Mouse (Mus musculus) liver, embryonic 12.5 days (tissue): ENCODE measurements at regions not wholly inside any gene's neighbourhood (a gene's known extent, or its start where the extent isn't known, plus 50 kb on each side); places are given as distances from the start of the nearest gene placed in this dataset.

ENCODE experiments used
- ATAC-seq: fragments of 200-750 bp; cut with Nextera tagmentation; 2 replicates; pipeline ENCODE4 v1.8.0; 2017; ENCODE audit warnings: moderate number of reproducible peaks, mild to moderate bottlenecking, moderate library complexity
- H3K27ac ChIP-seq: fragments of 300-500 bp; sonication (generic); 2 replicates; pipeline ENCODE4 v1.5.1; 2016; ENCODE audit warnings: mild to moderate bottlenecking
- H3K27me3 ChIP-seq: fragments of 300-500 bp; sonication (generic); replicated peaks from 2 replicates; pipeline ENCODE4 v1.6.1; 2016; ENCODE audit warnings: mild to moderate bottlenecking, moderate library complexity
- H3K36me3 ChIP-seq: fragments of 300-500 bp; sonication (generic); 2 replicates; pipeline ENCODE4 v1.6.1; 2016; ENCODE audit warnings: mild to moderate bottlenecking, moderate library complexity
- H3K4me1 ChIP-seq: fragments of 300-500 bp; sonication (generic); 2 replicates; pipeline ENCODE4 v1.6.1; 2016
- H3K4me2 ChIP-seq: fragments of 300-500 bp; sonication (generic); 2 replicates; pipeline ENCODE4 v1.6.1; 2016; ENCODE audit warnings: mild to moderate bottlenecking, moderate library complexity
- H3K4me3 ChIP-seq: fragments of 300-500 bp; sonication (generic); 2 replicates; pipeline ENCODE4 v1.5.1; 2016; ENCODE audit warnings: mild to moderate bottlenecking, moderate library complexity
- H3K9ac ChIP-seq: fragments of 300-500 bp; sonication (generic); 2 replicates; pipeline ENCODE4 v1.6.1; 2016; ENCODE audit warnings: mild to moderate bottlenecking, moderate library complexity
- H3K9me3 ChIP-seq: fragments of 300-500 bp; sonication (generic); replicated peaks from 2 replicates; pipeline ENCODE4 v1.6.1; 2016; ENCODE audit warnings: mild to moderate bottlenecking, moderate library complexity
- WGBS: fragments of 180-500 bp; shearing (Covaris S2); methylation state at CpG from one replicate; pipeline ENCODE4 v1.1.7; 2016; ENCODE audit not compliant: insufficient replicate concordance; 5-methylcytosine and 5-hydroxymethylcytosine counted together

GRCm38 (mm10) chr4:56008287-56008686 is 476.0 kb upstream of the Klf4 start:
- no peak for ATAC-seq
- Histone ChIP-seq H3K27me3 (no peaks in the 10 kb centered on the region), H3K4me3 (no peak overlapping the region), H3K4me1 (no peaks in the 10 kb centered on the region), H3K36me3 (no peaks in the 10 kb centered on the region), H3K9ac (no peak overlapping the region), H3K4me2 (no peak overlapping the region), H3K27ac (no peak overlapping the region), H3K9me3 (no peaks in the 10 kb centered on the region)
- WGBS, result 20% methylated on average over 2 of the region's 2 CpGs

GRCm38 (mm10) chr4:56004227-56004626 is 472.0 kb upstream of the Klf4 start:
- Histone ChIP-seq H3K4me3 (no peak overlapping the region), H3K9ac (no peak overlapping the region), H3K36me3 (no peaks in the 10 kb centered on the region), H3K4me2 (no peak overlapping the region), H3K9me3 (no peaks in the 10 kb centered on the region), H3K4me1 (no peaks in the 10 kb centered on the region), H3K27me3 (no peaks in the 10 kb centered on the region), H3K27ac (no peak overlapping the region)
- no peak for ATAC-seq
- WGBS, result 64% methylated on average over 5 of the region's 5 CpGs

GRCm38 (mm10) chr4:56001312-56001731 is 469.1 kb upstream of the Klf4 start:
- Histone ChIP-seq H3K27ac (no peak overlapping the region), H3K4me3 (no peak overlapping the region), H3K9ac (no peak overlapping the region), H3K27me3 (no peaks in the 10 kb centered on the region), H3K4me2 (no peak overlapping the region), H3K9me3 (no peaks in the 10 kb centered on the region), H3K36me3 (no peaks in the 10 kb centered on the region), H3K4me1 (no peaks in the 10 kb centered on the region)
- no peak for ATAC-seq
- 68% methylated on average over 3 of the region's 3 CpGs for WGBS

GRCm38 (mm10) chr4:55984026-55984425 is 451.8 kb upstream of the Klf4 start:
- H3K9ac ChIP-seq, result no peak overlapping the region
- no peaks in the 10 kb centered on the region for H3K4me1 ChIP-seq
- H3K4me2 ChIP-seq, result no peak overlapping the region
- no peaks in the 10 kb centered on the region for H3K9me3 ChIP-seq
- H3K4me3 ChIP-seq, result no peak overlapping the region
- no peak overlapping the region for H3K27ac ChIP-seq
- no peaks in the 10 kb centered on the region for H3K36me3 ChIP-seq
- no peaks in the 10 kb centered on the region for H3K27me3 ChIP-seq
- no peak for ATAC-seq

- Histone ChIP-seq H3K4me1 (no peaks in the 10 kb centered on the region), H3K9ac (no peak overlapping the region), H3K27me3 (no peaks in the 10 kb centered on the region), H3K4me2 (no peak overlapping the region), H3K36me3 (no peaks in the 10 kb centered on the region), H3K4me3 (no peak overlapping the region), H3K9me3 (0 out of 2 replicates have a peak, but pooled peaks cover 4% of the 10 kb centered on the region), H3K27ac (no peak overlapping the region)
- no peak for ATAC-seq
- WGBS, result 57% methylated on average over 4 of the region's 4 CpGs
Measured at GRCm38 (mm10) chr4:55978539-55978938, 446.3 kb upstream of the Klf4 start.

- Histone ChIP-seq H3K27ac (no peak overlapping the region), H3K27me3 (no peaks in the 10 kb centered on the region), H3K9ac (no peak overlapping the region), H3K4me2 (no peak overlapping the region), H3K9me3 (0 out of 2 replicates have a peak, but pooled peaks cover 4% of the 10 kb centered on the region), H3K4me1 (no peaks in the 10 kb centered on the region), H3K4me3 (no peak overlapping the region), H3K36me3 (no peaks in the 10 kb centered on the region)
- 72% methylated on average over 2 of the region's 2 CpGs for WGBS
- no peak for ATAC-seq
Measured at GRCm38 (mm10) chr4:55976265-55976664, 444.0 kb upstream of the Klf4 start.

GRCm38 (mm10) chr4:55973706-55974105 is 441.4 kb upstream of the Klf4 start:
- no peak overlapping the region for H3K4me2 ChIP-seq
- no peak overlapping the region for H3K9ac ChIP-seq
- 70% methylated on average over 1 of the region's 1 CpGs for WGBS
- H3K9me3 ChIP-seq, result 0 out of 2 replicates have a peak, but pooled peaks cover 4% of the 10 kb centered on the region
- H3K4me1 ChIP-seq, result no peaks in the 10 kb centered on the region
- H3K36me3 ChIP-seq, result no peaks in the 10 kb centered on the region
- H3K27me3 ChIP-seq, result no peaks in the 10 kb centered on the region
- no peak overlapping the region for H3K27ac ChIP-seq
- no peak overlapping the region for H3K4me3 ChIP-seq
- no peak for ATAC-seq

- Histone ChIP-seq H3K4me1 (no peaks in the 10 kb centered on the region), H3K4me3 (no peak overlapping the region), H3K9ac (no peak overlapping the region), H3K27ac (no peak overlapping the region), H3K27me3 (no peaks in the 10 kb centered on the region), H3K4me2 (no peak overlapping the region), H3K36me3 (no peaks in the 10 kb centered on the region), H3K9me3 (no peaks in the 10 kb centered on the region)
- no peak for ATAC-seq
- WGBS, result 71% methylated on average over 7 of the region's 7 CpGs
Measured at GRCm38 (mm10) chr4:55972235-55972819, 440.1 kb upstream of the Klf4 start.

GRCm38 (mm10) chr4:55960063-55960462 is 427.8 kb upstream of the Klf4 start:
- H3K4me1 ChIP-seq, result no peaks in the 10 kb centered on the region
- H3K9me3 ChIP-seq, result no peaks in the 10 kb centered on the region
- H3K27ac ChIP-seq, result no peak overlapping the region
- H3K4me3 ChIP-seq, result no peak overlapping the region
- no peak overlapping the region for H3K9ac ChIP-seq
- no peaks in the 10 kb centered on the region for H3K27me3 ChIP-seq
- no peaks in the 10 kb centered on the region for H3K36me3 ChIP-seq
- no peak overlapping the region for H3K4me2 ChIP-seq
- ATAC-seq, result no peak
- 22% methylated on average over 1 of the region's 1 CpGs for WGBS

GRCm38 (mm10) chr4:55953701-55954100 is 421.4 kb upstream of the Klf4 start:
- 88% methylated on average over 1 of the region's 1 CpGs for WGBS
- Histone ChIP-seq H3K9ac (no peak overlapping the region), H3K36me3 (no peaks in the 10 kb centered on the region), H3K9me3 (no peaks in the 10 kb centered on the region), H3K4me2 (no peak overlapping the region), H3K4me1 (no peaks in the 10 kb centered on the region), H3K27ac (no peak overlapping the region), H3K27me3 (no peaks in the 10 kb centered on the region), H3K4me3 (no peak overlapping the region)
- ATAC-seq, result no peak

- 58% methylated on average over 3 of the region's 3 CpGs for WGBS
- H3K27me3 ChIP-seq, result no peaks in the 10 kb centered on the region
- H3K9me3 ChIP-seq, result no peaks in the 10 kb centered on the region
- no peak overlapping the region for H3K27ac ChIP-seq
- no peaks in the 10 kb centered on the region for H3K4me1 ChIP-seq
- no peak overlapping the region for H3K4me3 ChIP-seq
- H3K9ac ChIP-seq, result no peak overlapping the region
- H3K4me2 ChIP-seq, result no peak overlapping the region
- H3K36me3 ChIP-seq, result no peaks in the 10 kb centered on the region
- ATAC-seq, result no peak
Measured at GRCm38 (mm10) chr4:55952220-55952619, 420.0 kb upstream of the Klf4 start.

- H3K36me3 ChIP-seq, result no peaks in the 10 kb centered on the region
- 22% methylated on average over 1 of the region's 1 CpGs for WGBS
- no peak overlapping the region for H3K4me3 ChIP-seq
- no peaks in the 10 kb centered on the region for H3K27me3 ChIP-seq
- H3K27ac ChIP-seq, result no peak overlapping the region
- H3K9me3 ChIP-seq, result no peaks in the 10 kb centered on the region
- ATAC-seq, result no peak
- H3K4me2 ChIP-seq, result no peak overlapping the region
- no peak overlapping the region for H3K9ac ChIP-seq
- H3K4me1 ChIP-seq, result no peaks in the 10 kb centered on the region
Measured at GRCm38 (mm10) chr4:55941423-55941822, 409.2 kb upstream of the Klf4 start.

- Histone ChIP-seq H3K9ac (no peak overlapping the region), H3K36me3 (no peaks in the 10 kb centered on the region), H3K4me3 (no peak overlapping the region), H3K4me1 (no peaks in the 10 kb centered on the region), H3K27ac (no peak overlapping the region), H3K4me2 (no peak overlapping the region), H3K27me3 (no peaks in the 10 kb centered on the region), H3K9me3 (no peaks in the 10 kb centered on the region)
- WGBS, result 46% methylated on average over 4 of the region's 4 CpGs
- ATAC-seq, result no peak
Measured at GRCm38 (mm10) chr4:55938383-55938782, 406.1 kb upstream of the Klf4 start.
